Comparison of ENCODE assay signal across 19 mouse cellular contexts in genomic region chr13:63321689-63322088, GRCm38 (mm10).
A peak's percentile ranks its signal among the peaks of the same experiment; 100 is the strongest.
DNase-seq lines count a peak whose midpoint lies in the region; ATAC-seq and TF ChIP-seq lines count a peak whose summit lies in the region.
"Had no signal": no experiment of that assay in that cellular context is flagged by ENCODE, and none has a peak within 500 bp of the region (broad histone marks: within the 10 kb centered on the region; RNA-seq: fewer than 3 reads in every experiment).

No protein-coding gene starts in this region.

- DNase-seq in liver, embryonic 14.5 days (ENCODE audit: low read depth in 3 of 3, low spot score in 3 of 3) = no peak
- DNase-seq in liver (no peak), ZHBTc4 (ENCODE audit: low read depth, low spot score) (peak; percentile 74)
- DNase-seq in embryonic facial prominence, embryonic 11.5 days (ENCODE audit: low spot score) = peak; percentile 32
- no peak for DNase-seq in layer of hippocampus, postnatal 14 days (ENCODE audit: low spot score in 2 of 2)
- no peak for DNase-seq in cerebellum, adult 11 months
- DNase-seq: cerebellum, postnatal 10 days; gastrocnemius, postnatal 14 days; lung, postnatal 14 days; right cerebral cortex, postnatal 4 days had no signal

- no peak overlapping the region for H3K4me3 ChIP-seq in intestine, postnatal 0 days (ENCODE audit: low read depth, low read length)
- no peak overlapping the region for H3K4me3 ChIP-seq in intestine, embryonic 15.5 days (replicated peaks)
- no peak overlapping the region for H3K4me3 ChIP-seq in liver, embryonic 14.5 days (ENCODE audit: insufficient read depth in 1 of 2, low read depth in 2 of 2, low read length in 2 of 2)
- no peak overlapping the region for H3K4me3 ChIP-seq in embryonic facial prominence, embryonic 11.5 days (ENCODE audit: low read depth, low read length)
- H3K4me3 ChIP-seq: heart, embryonic 12.5 days; limb, embryonic 13.5 days; midbrain, embryonic 12.5 days; neural tube, embryonic 12.5 days had no signal

- peaks cover 4% of the 10 kb centered on the region; the same call in 1 of the 2 replicates for H3K4me1 ChIP-seq in intestine, postnatal 0 days (replicated peaks; ENCODE audit: control insufficient read depth, insufficient read depth, low read length)
- H3K4me1 ChIP-seq in intestine, embryonic 15.5 days (replicated peaks) = 0 out of 2 replicates have a peak, but pooled peaks cover 4% of the 10 kb centered on the region
- peaks cover 6 to 25% of the 10 kb centered on the region in 2 experiments for H3K4me1 ChIP-seq in liver, embryonic 14.5 days (replicated peaks; ENCODE audit: control insufficient read depth in 2 of 2, insufficient read depth in 2 of 2, low read length in 1 of 2)
- H3K4me1 ChIP-seq in embryonic facial prominence, embryonic 11.5 days (ENCODE audit: control insufficient read depth, insufficient read depth, low read length) = 0 out of 2 replicates have a peak, but pooled peaks cover 2% of the 10 kb centered on the region

- no peak overlapping the region for H3K9ac ChIP-seq in intestine, postnatal 0 days (ENCODE audit: low read depth, low read length)
- no peak overlapping the region for H3K9ac ChIP-seq in intestine, embryonic 15.5 days
- H3K9ac ChIP-seq in liver, embryonic 14.5 days (replicated peaks) = no peak overlapping the region
- H3K9ac ChIP-seq in embryonic facial prominence, embryonic 11.5 days (replicated peaks; ENCODE audit: low read length) = no peak overlapping the region
- H3K9ac ChIP-seq: heart, embryonic 12.5 days; limb, embryonic 13.5 days; midbrain, embryonic 12.5 days; neural tube, embryonic 12.5 days had no signal

- 0 out of 2 replicates have a peak, but pooled peaks have one; percentile 7 for TF ChIP-seq CTCF in intestine, postnatal 0 days (IDR thresholded peaks at IDR 0.05; ENCODE audit: low read depth)
- peak; percentile 25; the same call in 1 of the 2 replicates for TF ChIP-seq CTCF in liver, embryonic 14.5 days (IDR thresholded peaks at IDR 0.05; ENCODE audit: low read depth)

- ATAC-seq in intestine, postnatal 0 days = no peak
- no peak for ATAC-seq in intestine, embryonic 15.5 days
- ATAC-seq in liver, embryonic 14.5 days (ENCODE audit: insufficient read depth) = no peak
- no peak for ATAC-seq in embryonic facial prominence, embryonic 11.5 days (replicated peaks; ENCODE audit: insufficient number of reproducible peaks, low FRiP score, low TSS enrichment, low read depth)
- ATAC-seq: forebrain, embryonic 14.5 days; intestine, embryonic 16.5 days had no signal

- H3K9me3 ChIP-seq in intestine, postnatal 0 days (ENCODE audit: control insufficient read depth) = no peaks in the 10 kb centered on the region
- no peaks in the 10 kb centered on the region for H3K9me3 ChIP-seq in intestine, embryonic 15.5 days
- H3K9me3 ChIP-seq in liver, embryonic 14.5 days (ENCODE audit: control insufficient read depth, low read length) = no peaks in the 10 kb centered on the region
- H3K9me3 ChIP-seq in embryonic facial prominence, embryonic 11.5 days (replicated peaks; ENCODE audit: control insufficient read depth, low read length) = no peaks in the 10 kb centered on the region
- H3K9me3 ChIP-seq: heart, embryonic 12.5 days; limb, embryonic 13.5 days; midbrain, embryonic 12.5 days; neural tube, embryonic 12.5 days had no signal

- no peak overlapping the region for H3K27ac ChIP-seq in intestine, postnatal 0 days (ENCODE audit: low read depth, low read length)
- no peak overlapping the region for H3K27ac ChIP-seq in intestine, embryonic 15.5 days
- no peak overlapping the region for H3K27ac ChIP-seq in liver, embryonic 14.5 days
- H3K27ac ChIP-seq in embryonic facial prominence, embryonic 11.5 days (replicated peaks; ENCODE audit: low read depth, low read length) = no peak overlapping the region
- H3K27ac ChIP-seq: limb, embryonic 13.5 days; midbrain, embryonic 12.5 days; neural tube, embryonic 12.5 days had no signal

- peaks cover 7% of the 10 kb centered on the region; the same call in 1 of the 2 replicates for H3K36me3 ChIP-seq in intestine, postnatal 0 days (ENCODE audit: control insufficient read depth, insufficient read depth)
- 0 out of 2 replicates have a peak, but pooled peaks cover 2% of the 10 kb centered on the region for H3K36me3 ChIP-seq in intestine, embryonic 15.5 days
- no peaks in the 10 kb centered on the region for H3K36me3 ChIP-seq in liver, embryonic 14.5 days (replicated peaks; ENCODE audit: control insufficient read depth, insufficient read depth, low read depth)
- H3K36me3 ChIP-seq in embryonic facial prominence, embryonic 11.5 days (replicated peaks; ENCODE audit: control insufficient read depth, insufficient read depth, low read depth, low read length) = no peaks in the 10 kb centered on the region
- H3K36me3 ChIP-seq: limb, embryonic 13.5 days had no signal

- H3K27me3 ChIP-seq in intestine, postnatal 0 days (replicated peaks; ENCODE audit: control insufficient read depth, insufficient read depth, low read length) = no peaks in the 10 kb centered on the region
- no peaks in the 10 kb centered on the region for H3K27me3 ChIP-seq in intestine, embryonic 15.5 days (replicated peaks)
- H3K27me3 ChIP-seq in liver, embryonic 14.5 days (ENCODE audit: control insufficient read depth, insufficient read depth, low read length) = no peaks in the 10 kb centered on the region
- no peaks in the 10 kb centered on the region for H3K27me3 ChIP-seq in embryonic facial prominence, embryonic 11.5 days (ENCODE audit: control insufficient read depth, insufficient read depth, low read length)
- H3K27me3 ChIP-seq: CH12.LX; heart, embryonic 12.5 days; limb, embryonic 13.5 days; midbrain, embryonic 12.5 days; neural tube, embryonic 12.5 days had no signal

- WGBS in intestine, postnatal 0 days = 68% methylated on average over 5 of the region's 5 CpGs
- 67% methylated on average over 5 of the region's 5 CpGs for WGBS in intestine, embryonic 15.5 days
- 69% methylated on average over 5 of the region's 5 CpGs for WGBS in liver, embryonic 14.5 days (ENCODE audit: insufficient replicate concordance)
- WGBS in embryonic facial prominence, embryonic 11.5 days = 46% methylated on average over 5 of the region's 5 CpGs

- no peak overlapping the region for H3K4me2 ChIP-seq in intestine, postnatal 0 days (replicated peaks; ENCODE audit: low read depth)
- no peak overlapping the region for H3K4me2 ChIP-seq in intestine, embryonic 15.5 days (replicated peaks)
- no peak overlapping the region for H3K4me2 ChIP-seq in liver, embryonic 14.5 days (ENCODE audit: low read depth)
- H3K4me2 ChIP-seq in embryonic facial prominence, embryonic 11.5 days (ENCODE audit: low read depth, low read length) = no peak overlapping the region
- H3K4me2 ChIP-seq: heart, embryonic 12.5 days; limb, embryonic 13.5 days; midbrain, embryonic 12.5 days; neural tube, embryonic 12.5 days had no signal

- TF ChIP-seq EP300 in liver, embryonic 14.5 days (IDR thresholded peaks at IDR 0.05; ENCODE audit: low read depth) = no peak

Comparison
In these comparisons a context has a peak if more than half of its experiments do, and no peak if none do; other contexts are left out.
1. DNase-seq: peak in ZHBTc4 (single experiment) and embryonic facial prominence, embryonic 11.5 days (single experiment); none in liver, embryonic 14.5 days (0 of 3), liver (single experiment), layer of hippocampus, postnatal 14 days (0 of 2) and cerebellum, adult 11 months (single experiment).